Mouse (Mus musculus) forebrain, embryonic 10.5 days (tissue): ENCODE results near the gene Dgke. TPM values are rescaled to one million over a fixed set of nuclear protein-coding genes. Genes with fewer than 3 reads are reported as not detected.

Experiments used
- DNase-seq: peaks from one replicate; pipeline ENCODE4 v3.0.0-alpha.2; 2017; ENCODE audit warnings: low spot score; ENCODE audit errors: extremely low spot score
- H3K27ac ChIP-seq: fragments of 300-500 bp; sonication (generic); 2 replicates; pipeline ENCODE4 v1.5.1; 2016; ENCODE audit warnings: mild to moderate bottlenecking
- H3K27me3 ChIP-seq: fragments of 300-500 bp; sonication (generic); 2 replicates; pipeline ENCODE4 v1.6.1; 2016; ENCODE audit warnings: mild to moderate bottlenecking; ENCODE audit not compliant: poor library complexity, severe bottlenecking
- H3K36me3 ChIP-seq: fragments of 300-500 bp; sonication (generic); replicated peaks from 2 replicates; pipeline ENCODE4 v1.6.1; 2016; ENCODE audit warnings: mild to moderate bottlenecking, moderate library complexity
- H3K4me1 ChIP-seq: fragments of 300-500 bp; sonication (generic); 2 replicates; pipeline ENCODE4 v1.6.1; 2016
- H3K4me3 ChIP-seq: fragments of 300-500 bp; sonication (generic); 2 replicates; pipeline ENCODE4 v1.5.1; 2016; ENCODE audit warnings: mild to moderate bottlenecking, moderate library complexity
- H3K9me3 ChIP-seq: fragments of 300-500 bp; sonication (generic); 2 replicates; pipeline ENCODE4 v1.6.1; 2016; ENCODE audit warnings: mild to moderate bottlenecking, moderate library complexity
- WGBS: fragments of 180-500 bp; shearing (Covaris S2); methylation state at CpG from one replicate; pipeline ENCODE4 v1.1.7; 2016; 5-methylcytosine and 5-hydroxymethylcytosine counted together
- polyA plus RNA-seq: library from polyadenylated mRNA; unstranded; fragments of >200 nt; fragmentation: Nextera tagmentation; extraction: Ambion mirVana; gene quantifications from 2 replicates; pipeline ENCODE4 v1.2.1, GENCODE M21; 2016

Dgke gene
- polyA plus RNA-seq, 1 experiment from 2014 or later, result 4.8 TPM

- H3K36me3 ChIP-seq, result no peaks in the 10 kb centered on the region
- 95% methylated on average over 14 of the region's 14 CpGs for WGBS
- no peak overlapping the region for H3K27ac ChIP-seq
- H3K4me3 ChIP-seq, result no peak overlapping the region
- no peak for DNase-seq
- peaks cover 6% of the 10 kb centered on the region; the same call in 1 of the 2 replicates for H3K4me1 ChIP-seq
- no peaks in the 10 kb centered on the region for H3K27me3 ChIP-seq
- H3K9me3 ChIP-seq, result no peaks in the 10 kb centered on the region
Observed at GRCm38 (mm10) chr11:89068649-89069048, 2.0 kb upstream of the Dgke start.

- Histone ChIP-seq H3K4me3 (no peak overlapping the region), H3K9me3 (no peaks in the 10 kb centered on the region), H3K27ac (no peak overlapping the region), H3K4me1 (peaks cover 6% of the 10 kb centered on the region; the same call in 1 of the 2 replicates), H3K36me3 (no peaks in the 10 kb centered on the region), H3K27me3 (no peaks in the 10 kb centered on the region)
- 78% methylated on average over 11 of the region's 11 CpGs for WGBS
- DNase-seq, result no peak
Observed at GRCm38 (mm10) chr11:89067871-89068490, 1.3 kb upstream of the Dgke start.

DNA sequence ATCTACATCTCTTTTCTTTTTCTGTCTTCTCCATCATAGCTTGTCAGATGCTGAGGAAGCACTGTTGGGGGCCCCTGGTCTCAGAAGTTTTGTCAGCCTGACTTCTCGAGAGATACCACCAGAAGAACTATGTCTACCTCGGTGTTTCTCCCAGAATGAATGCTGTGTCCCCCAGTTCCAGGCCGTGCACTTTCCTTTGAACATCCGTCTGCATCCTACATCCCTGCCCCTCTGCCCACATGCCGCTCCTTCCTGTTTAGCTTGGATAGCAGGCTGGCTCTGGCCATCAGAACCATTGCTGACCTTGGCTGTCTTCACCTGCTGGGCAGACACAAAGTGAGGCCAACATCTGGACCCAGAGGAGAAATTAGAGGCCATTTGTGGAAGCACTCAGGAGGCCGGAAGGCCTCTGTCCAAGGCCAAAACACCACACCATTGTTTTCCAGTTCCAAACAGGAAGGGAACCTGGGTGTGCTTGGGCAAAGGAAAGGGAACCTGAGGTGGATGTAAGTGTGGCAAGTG lies 712 bp upstream of the Dgke start:
- Histone ChIP-seq H3K4me1 (peaks cover 6% of the 10 kb centered on the region; the same call in 1 of the 2 replicates), H3K27ac (no peak overlapping the region), H3K36me3 (no peaks in the 10 kb centered on the region), H3K9me3 (no peaks in the 10 kb centered on the region), H3K4me3 (no peak overlapping the region), H3K27me3 (no peaks in the 10 kb centered on the region)
- DNase-seq, result no peak
- WGBS, result 69% methylated on average over 6 of the region's 6 CpGs

GRCm38 (mm10) chr11:89066126-89066525 lies 524 bp downstream of the Dgke start:
- 89% methylated on average over 6 of the region's 6 CpGs for WGBS
- Histone ChIP-seq H3K4me1 (peaks cover 6% of the 10 kb centered on the region; the same call in 1 of the 2 replicates), H3K27ac (no peak overlapping the region), H3K9me3 (no peaks in the 10 kb centered on the region), H3K4me3 (no peak overlapping the region), H3K36me3 (no peaks in the 10 kb centered on the region), H3K27me3 (no peaks in the 10 kb centered on the region)
- no peak for DNase-seq

DNA sequence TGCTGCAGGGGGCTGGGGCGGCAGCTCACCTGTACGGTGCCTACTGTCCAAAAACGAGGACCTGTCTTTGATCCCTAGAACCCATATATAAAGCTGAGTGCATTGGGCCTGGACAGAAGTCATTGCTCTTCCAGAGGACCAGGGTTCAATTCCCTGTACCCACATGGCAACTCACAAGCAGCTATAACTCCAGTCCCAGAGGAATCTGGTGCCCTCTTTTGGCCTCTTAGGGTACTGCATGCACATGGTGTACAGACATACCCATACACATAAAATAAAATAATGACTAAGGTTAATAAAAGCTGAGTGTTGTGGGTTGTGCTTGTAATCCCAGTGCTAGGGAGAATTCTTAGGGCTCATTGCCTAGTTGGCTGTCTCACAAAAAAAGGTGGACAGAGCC lies 1.4 kb downstream of the Dgke start:
- 97% methylated on average over 3 of the region's 3 CpGs for WGBS
- DNase-seq, result no peak
- H3K4me3 ChIP-seq, result no peak overlapping the region
- no peak overlapping the region for H3K27ac ChIP-seq
- peaks cover 10% of the 10 kb centered on the region; the same call in 1 of the 2 replicates for H3K4me1 ChIP-seq
- no peaks in the 10 kb centered on the region for H3K36me3 ChIP-seq
- no peaks in the 10 kb centered on the region for H3K9me3 ChIP-seq
- H3K27me3 ChIP-seq, result no peaks in the 10 kb centered on the region

DNA sequence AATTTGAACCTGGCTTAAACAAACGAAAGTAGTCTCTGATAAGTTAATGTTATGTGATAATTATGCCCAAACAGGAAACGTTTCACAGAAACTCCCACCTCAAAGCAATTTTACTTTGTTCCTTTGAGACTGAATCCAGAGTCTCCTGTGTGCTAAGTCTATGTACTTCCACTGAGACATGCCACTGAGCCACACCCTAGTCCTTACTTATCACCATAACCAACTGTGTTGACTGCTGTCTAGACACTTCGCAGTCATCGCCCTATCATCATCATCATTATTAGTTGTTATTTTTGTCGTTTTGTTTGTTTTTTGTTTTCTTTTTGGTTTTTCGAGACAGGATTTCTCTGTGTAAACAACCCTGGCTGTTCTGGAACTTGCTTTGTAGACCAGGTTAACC lies 2.3 kb downstream of the Dgke start:
- DNase-seq, result no peak

GRCm38 (mm10) chr11:89061362-89061761 lies 5.3 kb downstream of the Dgke start:
- DNase-seq, result no peak
- Histone ChIP-seq H3K4me3 (no peak overlapping the region), H3K4me1 (peaks cover 28% of the 10 kb centered on the region), H3K27me3 (no peaks in the 10 kb centered on the region), H3K36me3 (peaks cover 14% of the 10 kb centered on the region; the same call in 1 of the 2 replicates), H3K9me3 (no peaks in the 10 kb centered on the region), H3K27ac (no peak overlapping the region)
- WGBS, result 84% methylated on average over 7 of the region's 7 CpGs

More for the DNA sequence above, 2.3 kb downstream of the Dgke start:
- no peaks in the 10 kb centered on the region for H3K36me3 ChIP-seq
- H3K27ac ChIP-seq, result no peak overlapping the region
- WGBS, result 87% methylated on average over 6 of the region's 6 CpGs
- no peaks in the 10 kb centered on the region for H3K27me3 ChIP-seq
- peaks cover 20% of the 10 kb centered on the region for H3K4me1 ChIP-seq
- no peaks in the 10 kb centered on the region for H3K9me3 ChIP-seq
- H3K4me3 ChIP-seq, result no peak overlapping the region

DNA sequence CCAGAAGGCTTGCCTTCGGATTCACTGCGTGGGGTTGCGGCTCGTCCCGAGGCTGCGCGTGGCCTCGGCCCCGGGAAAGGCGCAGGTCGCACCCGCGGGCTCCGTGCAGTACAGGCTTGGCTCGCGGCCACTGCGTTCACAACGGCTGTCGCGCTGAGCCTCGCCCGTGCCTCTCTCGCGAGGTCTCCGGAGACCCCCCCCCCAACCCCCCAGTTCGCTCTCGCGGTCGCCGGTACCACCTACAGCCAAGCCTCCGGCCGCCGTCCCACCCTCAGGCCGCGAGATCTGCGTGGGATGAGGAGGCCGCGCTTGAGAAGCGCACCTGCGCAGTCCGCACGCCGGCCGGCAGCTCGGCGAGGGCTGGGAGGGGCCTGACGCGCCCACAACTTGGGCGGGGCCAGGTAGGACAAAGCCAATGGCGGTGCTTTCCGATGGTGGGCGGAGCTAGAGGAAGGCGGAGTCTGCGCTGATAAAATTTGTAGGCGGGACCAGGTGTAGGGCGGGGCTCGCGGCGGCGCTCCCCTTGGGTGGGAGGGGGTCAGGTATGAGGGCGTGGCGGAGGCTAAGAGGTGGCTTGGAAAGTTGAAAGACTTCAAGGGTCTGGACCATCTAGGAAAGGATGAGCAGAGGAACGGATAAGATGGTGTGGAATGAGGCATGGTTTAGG lies 6.1 kb downstream of the Dgke start:
- H3K9me3 ChIP-seq, result no peaks in the 10 kb centered on the region
- peaks cover 28% of the 10 kb centered on the region for H3K4me1 ChIP-seq
- under 1% methylated on average over 63 of the region's 63 CpGs for WGBS
- H3K27ac ChIP-seq, result peak overlapping the region; percentile 88
- peak; percentile 90 for DNase-seq
- peaks cover 19% of the 10 kb centered on the region for H3K36me3 ChIP-seq
- H3K27me3 ChIP-seq, result no peaks in the 10 kb centered on the region
- H3K4me3 ChIP-seq, result peak overlapping the region; percentile 83

DNA sequence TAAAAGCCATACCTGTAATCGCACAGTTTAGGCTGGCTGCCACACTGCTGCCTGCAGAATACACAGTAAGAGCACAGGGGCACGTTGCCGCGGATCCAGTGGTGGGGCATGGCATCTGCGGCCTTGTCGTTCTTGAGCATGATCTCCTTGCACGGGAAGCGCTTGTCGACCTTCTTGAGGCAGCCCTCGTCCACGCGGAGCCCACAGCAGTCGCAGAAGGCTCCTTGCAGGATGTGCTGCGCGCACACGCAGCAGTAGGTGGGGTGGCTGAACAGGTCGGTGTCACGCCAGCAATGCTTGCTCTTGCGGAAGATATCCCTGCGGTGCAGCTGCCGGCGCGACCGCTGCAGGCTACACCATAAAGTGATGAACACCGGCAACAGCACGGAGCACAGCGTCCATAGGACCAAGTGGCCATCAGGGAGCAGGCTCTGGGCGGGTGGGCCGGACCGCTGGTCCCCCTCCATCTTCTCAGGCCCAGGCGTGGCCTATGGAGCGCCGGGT lies 6.7 kb downstream of the Dgke start:
- peaks cover 28% of the 10 kb centered on the region for H3K4me1 ChIP-seq
- WGBS, result under 1% methylated on average over 33 of the region's 33 CpGs
- DNase-seq, result peak; percentile 62
- no peaks in the 10 kb centered on the region for H3K9me3 ChIP-seq
- H3K4me3 ChIP-seq, result peak overlapping the region; percentile 83
- peak overlapping the region; percentile 88 for H3K27ac ChIP-seq
- no peaks in the 10 kb centered on the region for H3K27me3 ChIP-seq
- peaks cover 19% of the 10 kb centered on the region for H3K36me3 ChIP-seq

DNA sequence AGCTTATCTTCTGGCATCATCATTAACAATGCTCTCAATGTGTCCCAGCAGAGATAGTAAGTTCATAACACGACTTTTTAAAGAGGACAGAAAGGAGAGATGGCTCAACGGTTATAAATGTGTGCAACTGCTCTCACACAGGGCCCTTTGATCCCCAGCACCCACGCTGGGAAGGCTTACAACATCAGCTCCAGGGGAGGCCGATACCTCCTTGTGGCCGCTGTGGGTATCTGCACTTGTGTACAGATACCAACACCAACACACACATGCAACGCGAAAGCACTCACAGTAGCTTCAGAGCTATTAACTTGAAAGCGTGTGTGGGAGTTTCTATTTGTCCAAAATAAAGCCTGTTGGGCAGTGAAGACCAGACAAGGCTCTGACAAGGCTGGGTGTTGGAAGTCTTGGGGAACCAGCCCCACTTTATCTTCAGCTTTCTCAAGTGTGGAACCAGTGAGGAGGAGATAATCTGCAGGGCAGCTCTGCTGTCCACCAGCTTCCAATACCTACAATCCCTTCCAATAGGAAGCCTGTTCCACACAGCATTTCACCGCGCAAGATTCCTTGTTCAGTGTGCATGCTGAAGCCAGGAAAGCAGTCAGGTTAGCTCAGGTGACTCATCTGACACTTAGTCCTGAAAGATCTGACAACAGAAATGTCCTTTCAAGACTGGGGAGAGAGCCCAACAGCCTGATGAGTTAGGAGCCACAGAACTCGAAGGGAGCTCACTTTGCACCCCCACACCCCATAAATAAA lies 8.0 kb downstream of the Dgke start:
- no peaks in the 10 kb centered on the region for H3K9me3 ChIP-seq
- H3K36me3 ChIP-seq, result peaks cover 32% of the 10 kb centered on the region
- WGBS, result 81% methylated on average over 11 of the region's 11 CpGs
- no peak for DNase-seq
- no peak overlapping the region for H3K27ac ChIP-seq
- H3K4me1 ChIP-seq, result peaks cover 28% of the 10 kb centered on the region
- no peaks in the 10 kb centered on the region for H3K27me3 ChIP-seq
- H3K4me3 ChIP-seq, result peak overlapping the region; percentile 83

DNA sequence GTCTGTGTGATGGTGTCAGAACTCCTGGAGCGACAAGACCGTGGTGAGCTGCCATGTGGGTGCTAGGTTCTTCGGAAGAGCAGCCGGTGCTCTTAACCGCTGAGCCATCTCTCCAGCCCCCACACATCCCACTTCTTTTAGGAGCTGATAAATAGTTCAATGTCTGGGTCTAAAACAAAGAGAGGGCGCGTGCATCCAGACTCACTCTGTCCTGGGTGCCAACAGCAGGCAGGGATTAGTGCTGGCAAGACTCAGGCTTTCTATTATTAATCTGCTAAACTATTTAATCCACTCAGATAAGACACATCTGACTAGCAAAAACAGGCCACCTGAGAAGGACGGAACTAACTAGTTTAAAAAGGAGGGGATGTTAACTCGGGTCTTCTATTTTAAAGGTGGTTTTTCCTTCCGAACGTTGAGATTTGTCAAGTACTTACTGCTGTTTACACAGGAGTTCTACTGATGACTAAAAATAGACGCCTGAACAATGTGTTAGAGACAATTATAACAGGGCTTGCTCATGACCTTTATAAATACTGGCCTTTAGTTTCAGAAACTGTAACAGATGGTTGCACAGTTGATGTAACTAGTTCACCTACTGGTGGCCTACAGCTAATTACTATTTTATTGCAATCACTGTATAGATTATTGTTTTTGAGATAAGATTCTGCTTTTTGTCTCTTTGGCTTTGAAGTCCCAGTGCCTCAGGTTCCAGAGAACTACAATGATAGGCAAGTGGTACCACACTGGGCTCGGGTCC lies 10.5 kb downstream of the Dgke start:
- Histone ChIP-seq H3K4me3 (no peak overlapping the region), H3K27me3 (no peaks in the 10 kb centered on the region), H3K36me3 (peaks cover 51% of the 10 kb centered on the region), H3K4me1 (peaks cover 28% of the 10 kb centered on the region), H3K27ac (no peak overlapping the region), H3K9me3 (no peaks in the 10 kb centered on the region)
- no peak for DNase-seq
- WGBS, result 90% methylated on average over 13 of the region's 13 CpGs

DNA sequence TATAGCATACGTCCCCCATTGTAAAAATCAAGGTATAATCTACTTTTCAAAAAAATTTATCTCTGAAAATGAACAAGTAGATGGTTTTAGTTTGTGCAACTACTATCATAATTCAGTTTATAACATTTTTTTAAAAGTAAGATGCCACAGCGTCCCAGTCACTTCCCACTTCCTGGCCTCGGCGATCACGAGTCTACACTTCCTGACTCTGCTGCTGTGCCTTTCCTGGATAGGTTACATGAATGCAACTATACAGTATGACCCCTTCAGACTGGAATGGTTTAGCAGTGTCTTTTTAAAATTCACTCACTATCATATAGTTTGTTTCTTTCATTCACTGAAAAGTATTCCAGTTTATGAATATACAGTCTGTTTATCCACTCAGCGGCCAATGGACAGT lies 14.9 kb downstream of the Dgke start:
- WGBS, result 92% methylated on average over 6 of the region's 6 CpGs
- no peaks in the 10 kb centered on the region for H3K9me3 ChIP-seq
- no peaks in the 10 kb centered on the region for H3K4me1 ChIP-seq
- H3K27ac ChIP-seq, result no peak overlapping the region
- no peaks in the 10 kb centered on the region for H3K27me3 ChIP-seq
- DNase-seq, result no peak
- H3K36me3 ChIP-seq, result peaks cover 84% of the 10 kb centered on the region
- H3K4me3 ChIP-seq, result no peak overlapping the region
